Mouse (Mus musculus) heart, embryonic 14.5 days (tissue): ENCODE measurements at regions not wholly inside any gene's neighbourhood (a gene's known extent, or its start where the extent isn't known, plus 50 kb on each side); places are given as distances from the start of the nearest gene placed in this dataset.

Experiments
- ATAC-seq: fragments of 200-750 bp; cut with Nextera tagmentation; 2 replicates; pipeline ENCODE4 v1.8.0; 2017; ENCODE audit warnings: low read depth, moderate TSS enrichment; ENCODE audit not compliant: insufficient number of reproducible peaks, insufficient read depth, low FRiP score
- H3K27ac ChIP-seq, 2 experiments: fragments of 200-500 bp in 1 of 2; fragments of 300-500 bp in 1 of 2; sonication (generic) in 1 of 2; replicated peaks in 1 of 2; 2 replicates each; pipeline ENCODE4 v1.5.1; 2012 to 2014; ENCODE audit warnings: low read depth in 2 of 2, low read length in 2 of 2, control low read depth in 1 of 2, mild to moderate bottlenecking in 1 of 2, mixed read lengths in 1 of 2; ENCODE audit not compliant: control insufficient read depth in 1 of 2, insufficient read depth in 1 of 2
- H3K27me3 ChIP-seq: fragments of 300-500 bp; sonication (generic); 2 replicates; pipeline ENCODE4 v1.6.1; 2014; ENCODE audit warnings: mild to moderate bottlenecking, low read length, control low read depth; ENCODE audit not compliant: control insufficient read depth, insufficient read depth
- H3K36me3 ChIP-seq: fragments of 300-500 bp; sonication (generic); 2 replicates; pipeline ENCODE4 v1.6.1; 2014; ENCODE audit warnings: mild to moderate bottlenecking, control low read depth, low read length, mixed read lengths; ENCODE audit not compliant: control insufficient read depth, insufficient read depth
- H3K4me1 ChIP-seq, 2 experiments: fragments of 200-500 bp in 1 of 2; fragments of 300-500 bp in 1 of 2; sonication (generic) in 1 of 2; 2 replicates each; pipeline ENCODE4 v1.6.1; 2012 to 2014; ENCODE audit warnings: low read length in 2 of 2, control low read depth in 1 of 2, mixed read lengths in 1 of 2; ENCODE audit not compliant: control insufficient read depth in 2 of 2, insufficient read depth in 2 of 2
- H3K4me2 ChIP-seq: fragments of 300-500 bp; sonication (generic); 2 replicates; pipeline ENCODE4 v1.6.1; 2014; ENCODE audit warnings: mild to moderate bottlenecking, low read length
- H3K4me3 ChIP-seq, 2 experiments: fragments of 200-500 bp in 1 of 2; fragments of 300-500 bp in 1 of 2; sonication (generic) in 1 of 2; 2 replicates each; pipeline ENCODE4 v1.5.1; 2012 to 2014; ENCODE audit warnings: low read length in 2 of 2, mild to moderate bottlenecking in 2 of 2, control low read depth in 1 of 2, low read depth in 1 of 2, moderate library complexity in 1 of 2; ENCODE audit not compliant: control insufficient read depth in 1 of 2, insufficient read depth in 1 of 2
- H3K9ac ChIP-seq: fragments of 300-500 bp; sonication (generic); 2 replicates; pipeline ENCODE4 v1.6.1; 2014; ENCODE audit warnings: mild to moderate bottlenecking, low read length
- H3K9me3 ChIP-seq: fragments of 300-500 bp; sonication (generic); 2 replicates; pipeline ENCODE4 v1.6.1; 2016; ENCODE audit warnings: low read length, control low read depth; ENCODE audit not compliant: control insufficient read depth
- WGBS: fragments of 180-500 bp; shearing (Covaris S2); extraction: QIAGEN DNeasy Blood & Tissue Kit; methylation state at CpG from one replicate; pipeline ENCODE4 v1.1.7; 2014; 5-methylcytosine and 5-hydroxymethylcytosine counted together

DNA sequence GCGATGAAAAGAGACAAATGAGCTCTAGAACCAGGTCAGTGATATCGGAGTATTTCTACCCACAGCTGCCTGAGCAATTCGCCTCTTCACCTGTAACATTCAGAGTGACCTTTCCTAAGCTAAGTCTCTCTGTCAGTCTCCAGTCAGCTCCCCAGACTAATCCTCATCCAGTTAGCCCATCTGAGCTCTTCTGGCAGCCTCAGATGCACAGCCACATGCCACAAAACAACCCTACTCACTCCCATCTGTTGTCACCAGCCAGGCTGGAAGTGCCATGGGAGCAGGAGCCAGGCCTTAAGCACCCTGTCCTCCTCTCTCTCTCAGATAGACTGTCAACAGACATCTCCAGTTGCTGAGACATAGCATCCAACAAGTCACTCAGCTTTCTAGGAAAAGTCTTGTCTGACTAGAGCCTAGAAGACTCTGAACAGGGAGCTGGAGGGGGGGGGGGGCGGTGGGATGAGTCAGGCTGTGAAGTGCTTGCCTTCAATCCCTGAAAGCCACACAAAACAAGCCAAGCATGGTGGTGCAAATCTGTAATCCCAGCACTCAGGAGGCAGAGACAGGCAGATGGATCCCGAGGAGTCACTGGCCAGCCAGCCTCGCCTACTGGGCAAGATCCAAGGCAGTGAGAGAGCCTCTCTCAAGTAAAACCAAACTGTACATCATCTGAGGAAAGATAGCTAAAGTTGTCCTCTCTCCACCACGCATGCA, 225.6 kb downstream of the Mycn start:
- no peaks in the 10 kb centered on the region for H3K36me3 ChIP-seq
- H3K4me1 ChIP-seq = peaks cover 0 to 2% of the 10 kb centered on the region in 2 experiments; a peak in 1 of 4 replicates
- H3K9ac ChIP-seq = no peak overlapping the region
- H3K27ac ChIP-seq = no peak overlapping the region
- no peaks in the 10 kb centered on the region for H3K27me3 ChIP-seq
- ATAC-seq = no peak
- H3K4me2 ChIP-seq = no peak overlapping the region
- no peaks in the 10 kb centered on the region for H3K9me3 ChIP-seq
- no peak overlapping the region for H3K4me3 ChIP-seq
- WGBS = 88% methylated on average over 7 of the region's 7 CpGs

DNA sequence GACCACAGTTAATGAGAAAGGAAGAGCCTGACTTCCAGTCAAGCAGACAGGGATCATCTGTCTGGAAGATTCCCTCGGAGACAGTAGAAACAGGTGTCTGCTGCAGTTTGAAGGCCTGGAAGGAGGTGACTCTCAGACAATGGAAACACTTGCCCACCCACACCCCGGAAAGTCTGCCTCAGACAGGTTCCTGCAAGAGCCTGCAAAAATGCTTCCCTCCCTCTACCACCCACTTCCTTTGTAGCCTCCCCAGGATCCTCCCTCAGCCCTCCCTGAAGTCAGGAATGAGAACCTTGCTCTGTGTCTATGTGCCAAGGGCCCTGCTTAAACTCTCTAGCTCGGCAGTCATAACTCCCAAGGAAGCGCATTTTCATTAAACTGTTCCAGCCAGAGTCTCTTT, 226.2 kb downstream of the Mycn start:
- Histone ChIP-seq H3K4me2 (no peak overlapping the region), H3K27me3 (no peaks in the 10 kb centered on the region)
- WGBS = 57% methylated on average over 4 of the region's 4 CpGs

DNA sequence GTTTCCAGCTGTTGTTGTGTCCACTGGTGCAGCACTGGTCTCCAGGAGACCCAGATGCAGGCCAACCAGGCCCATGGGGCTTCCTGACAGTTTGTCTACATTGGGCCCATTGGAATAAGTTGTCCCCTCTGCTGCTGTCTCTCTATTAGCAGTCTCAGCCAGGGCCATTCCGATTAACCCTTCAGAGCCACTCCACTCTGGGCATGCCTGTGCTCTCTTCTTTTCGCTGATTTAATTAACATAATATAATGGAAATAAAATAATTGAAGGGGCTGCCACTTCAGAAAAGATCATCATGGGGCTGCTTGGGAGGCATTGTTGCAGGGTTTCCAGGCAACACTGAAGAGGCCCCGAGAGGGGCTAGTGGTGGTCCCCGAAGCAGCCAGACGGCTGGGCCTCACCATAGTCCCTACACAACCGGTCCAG, 231.5 kb downstream of the Mycn start:
- Histone ChIP-seq H3K36me3 (no peaks in the 10 kb centered on the region), H3K4me1 (peaks cover 0 to 2% of the 10 kb centered on the region in 2 experiments; a peak in 1 of 4 replicates), H3K9ac (no peak overlapping the region), H3K27me3 (no peaks in the 10 kb centered on the region), H3K4me2 (no peak overlapping the region), H3K4me3 (no peak overlapping the region), H3K27ac (no peak overlapping the region), H3K9me3 (peaks cover 3% of the 10 kb centered on the region; the same call in 1 of the 2 replicates)
- no peak for ATAC-seq
- 77% methylated on average over 6 of the region's 6 CpGs for WGBS

More for the DNA sequence above, 226.2 kb downstream of the Mycn start:
- H3K4me1 ChIP-seq = peaks cover 0 to 2% of the 10 kb centered on the region in 2 experiments; a peak in 1 of 4 replicates
- ATAC-seq = no peak
- H3K27ac ChIP-seq = no peak overlapping the region
- no peak overlapping the region for H3K9ac ChIP-seq
- no peaks in the 10 kb centered on the region for H3K36me3 ChIP-seq
- H3K9me3 ChIP-seq = no peaks in the 10 kb centered on the region
- H3K4me3 ChIP-seq = no peak overlapping the region

DNA sequence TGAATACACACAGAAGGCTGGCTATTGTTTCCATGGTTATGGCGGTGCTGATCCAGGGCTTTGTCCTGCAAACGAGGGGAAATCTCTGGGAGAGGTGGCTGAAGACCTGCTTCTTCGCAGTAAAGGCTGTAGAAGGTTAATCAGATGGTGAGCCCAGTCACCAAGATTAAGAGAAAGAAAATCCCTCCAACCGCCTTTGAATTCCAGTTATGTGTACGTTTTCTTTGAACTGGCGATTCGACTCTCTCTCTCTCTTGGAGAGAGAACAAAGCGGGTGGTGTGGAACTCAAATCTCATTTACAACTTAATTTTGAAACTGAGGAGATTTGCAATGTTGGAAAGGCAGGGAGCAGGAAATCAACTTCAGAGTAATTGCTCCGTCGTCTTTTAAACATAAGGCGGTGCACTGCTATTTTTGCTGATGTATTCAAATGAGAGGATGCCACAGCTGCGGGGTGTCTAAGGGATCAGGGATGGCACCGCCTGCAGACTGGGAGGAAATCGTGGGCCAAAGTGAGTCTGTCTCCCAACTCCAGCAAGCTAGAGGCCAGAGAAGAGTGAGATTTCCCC, 232.7 kb downstream of the Mycn start:
- H3K36me3 ChIP-seq = no peaks in the 10 kb centered on the region
- no peak overlapping the region for H3K9ac ChIP-seq
- no peak overlapping the region for H3K4me2 ChIP-seq
- peaks cover 0 to 2% of the 10 kb centered on the region in 2 experiments; a peak in 1 of 4 replicates for H3K4me1 ChIP-seq
- peaks cover 3% of the 10 kb centered on the region; the same call in 1 of the 2 replicates for H3K9me3 ChIP-seq
- no peak overlapping the region for H3K27ac ChIP-seq
- no peak overlapping the region for H3K4me3 ChIP-seq
- 44% methylated on average over 14 of the region's 14 CpGs for whole genome bisulfite sequencing
- no peaks in the 10 kb centered on the region for H3K27me3 ChIP-seq
- no peak for ATAC-seq

DNA sequence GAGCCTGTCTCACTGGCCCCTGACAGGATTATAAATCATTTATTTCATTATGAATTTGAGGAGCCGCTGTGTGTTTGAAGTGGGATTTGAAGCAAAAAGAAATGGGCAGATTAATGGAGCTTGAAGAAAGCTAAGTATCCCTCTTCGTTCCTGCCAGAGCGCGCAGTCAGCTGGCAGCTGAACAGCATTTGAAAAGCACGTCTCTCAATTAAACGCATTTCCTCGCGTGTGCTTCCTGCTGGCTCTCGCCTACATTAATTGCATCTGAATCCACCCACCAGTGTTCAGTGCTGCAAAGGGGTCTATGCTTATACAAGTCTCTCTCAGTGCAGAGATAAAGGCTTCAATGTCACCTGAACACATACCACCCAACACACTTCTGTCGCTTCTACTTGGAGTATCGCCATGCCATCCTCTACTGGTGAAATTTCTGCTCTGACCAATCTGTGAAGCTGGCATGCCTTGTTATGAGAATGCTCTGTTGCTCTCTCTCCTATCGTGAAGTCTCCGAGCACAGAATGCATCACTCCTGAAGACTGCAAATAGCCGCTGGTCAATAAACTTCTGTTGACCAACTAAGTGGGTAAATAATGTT, 235.3 kb downstream of the Mycn start:
- Histone ChIP-seq H3K27ac (no peak overlapping the region), H3K9ac (no peak overlapping the region), H3K4me2 (no peak overlapping the region), H3K4me1 (peaks cover 0 to 2% of the 10 kb centered on the region in 2 experiments; a peak in 1 of 4 replicates), H3K9me3 (peaks cover 3% of the 10 kb centered on the region; the same call in 1 of the 2 replicates), H3K4me3 (no peak overlapping the region), H3K27me3 (no peaks in the 10 kb centered on the region), H3K36me3 (no peaks in the 10 kb centered on the region)
- WGBS = 95% methylated on average over 14 of the region's 14 CpGs
- ATAC-seq = no peak

DNA sequence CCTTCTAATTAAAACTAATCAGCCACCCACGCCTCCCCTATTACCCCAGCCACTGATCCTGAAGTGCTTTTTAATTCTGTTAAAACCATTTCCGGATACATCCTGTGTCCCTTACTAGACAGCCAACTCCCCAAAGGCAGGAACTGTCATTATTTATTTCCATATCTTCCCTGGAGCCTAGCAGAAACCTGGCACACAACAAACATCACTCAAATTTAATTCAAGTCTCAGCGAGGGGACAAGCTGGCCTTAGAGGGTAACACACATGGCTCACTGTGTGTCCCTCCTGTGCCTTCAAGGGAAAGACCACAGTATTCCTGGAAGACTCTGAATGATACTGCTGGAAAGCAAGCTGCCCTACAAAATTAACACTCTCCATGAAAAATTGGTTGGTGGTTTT, 240.0 kb downstream of the Mycn start:
- H3K4me3 ChIP-seq = no peak overlapping the region
- ATAC-seq = no peak
- no peaks in the 10 kb centered on the region for H3K9me3 ChIP-seq
- WGBS = 60% methylated on average over 3 of the region's 3 CpGs
- H3K4me2 ChIP-seq = no peak overlapping the region
- H3K36me3 ChIP-seq = no peaks in the 10 kb centered on the region
- no peaks in the 10 kb centered on the region for H3K27me3 ChIP-seq
- H3K27ac ChIP-seq = no peak overlapping the region
- no peak overlapping the region for H3K9ac ChIP-seq
- H3K4me1 ChIP-seq = no peaks in the 10 kb centered on the region

DNA sequence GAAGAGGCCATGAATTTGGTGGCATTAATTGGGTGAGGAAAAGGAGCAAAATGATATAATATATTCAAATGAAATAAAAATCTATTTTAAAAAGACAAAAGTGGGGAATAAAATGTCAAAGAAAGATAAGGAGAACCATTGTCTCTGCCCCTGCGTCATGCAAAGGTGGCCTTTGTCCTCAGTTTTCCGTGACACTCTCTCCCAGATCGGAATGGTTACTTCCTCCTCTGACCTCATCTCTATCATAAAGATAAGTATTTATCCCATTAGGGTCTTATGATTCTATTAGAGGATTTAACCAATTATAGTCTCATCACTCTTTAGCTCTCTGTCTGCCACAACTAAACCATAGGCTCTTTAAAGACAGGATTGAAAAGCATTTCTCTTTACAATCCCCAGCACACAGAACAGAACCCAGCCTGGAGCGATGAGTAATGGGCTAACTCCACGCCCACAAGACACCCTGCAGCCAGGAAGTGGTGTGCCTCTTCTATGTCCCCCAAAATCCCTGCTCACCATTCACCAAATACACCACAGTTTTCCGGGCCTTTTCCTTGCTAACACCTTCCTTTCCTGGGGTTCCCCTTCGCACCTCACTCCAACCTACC, 240.6 kb downstream of the Mycn start:
- Histone ChIP-seq H3K27me3 (no peaks in the 10 kb centered on the region), H3K4me2 (no peak overlapping the region), H3K36me3 (no peaks in the 10 kb centered on the region), H3K9me3 (no peaks in the 10 kb centered on the region), H3K4me1 (no peaks in the 10 kb centered on the region), H3K9ac (no peak overlapping the region), H3K27ac (no peak overlapping the region), H3K4me3 (no peak overlapping the region)
- no peak for ATAC-seq
- WGBS = 71% methylated on average over 7 of the region's 7 CpGs
